Mouse (Mus musculus) heart, embryonic 16.5 days (tissue): ENCODE measurements at regions not wholly inside any gene's neighbourhood (a gene's known extent, or its start where the extent isn't known, plus 50 kb on each side); places are given as distances from the start of the nearest gene placed in this dataset.

ENCODE experiments used
- ATAC-seq: fragments of 200-750 bp; cut with Nextera tagmentation; replicated peaks from 2 replicates; pipeline ENCODE4 v1.8.0; 2017; ENCODE audit warnings: moderate number of reproducible peaks; ENCODE audit not compliant: insufficient read depth, low FRiP score; ENCODE audit errors: extremely low read depth
- H3K27ac ChIP-seq: fragments of 300-500 bp; sonication (generic); 2 replicates; pipeline ENCODE4 v1.5.1; 2014; ENCODE audit warnings: mild to moderate bottlenecking, low read length, control low read depth, moderate library complexity
- H3K27me3 ChIP-seq: fragments of 300-500 bp; sonication (generic); 2 replicates; pipeline ENCODE4 v1.6.1; 2014; ENCODE audit warnings: low read length, mixed read lengths; ENCODE audit not compliant: control insufficient read depth, insufficient read depth
- H3K36me3 ChIP-seq: fragments of 300-500 bp; sonication (generic); 2 replicates; pipeline ENCODE4 v1.6.1; 2014; ENCODE audit not compliant: control insufficient read depth, insufficient read depth
- H3K4me1 ChIP-seq: fragments of 300-500 bp; sonication (generic); 2 replicates; pipeline ENCODE4 v1.6.1; 2014; ENCODE audit warnings: low read length, mixed read lengths; ENCODE audit not compliant: control insufficient read depth, insufficient read depth
- H3K4me2 ChIP-seq: fragments of 300-500 bp; sonication (generic); 2 replicates; pipeline ENCODE4 v1.6.1; 2014; ENCODE audit warnings: low read depth, mild to moderate bottlenecking, control low read depth, low read length
- H3K4me3 ChIP-seq: fragments of 300-500 bp; sonication (generic); 2 replicates; pipeline ENCODE4 v1.5.1; 2014; ENCODE audit warnings: mild to moderate bottlenecking, control low read depth, low read length
- H3K9ac ChIP-seq: fragments of 300-500 bp; sonication (generic); 2 replicates; pipeline ENCODE4 v1.6.1; 2014; ENCODE audit warnings: low read length, control low read depth
- H3K9me3 ChIP-seq: fragments of 300-500 bp; sonication (generic); replicated peaks from 2 replicates; pipeline ENCODE4 v1.6.1; 2016; ENCODE audit warnings: low read length; ENCODE audit not compliant: control insufficient read depth
- WGBS: fragments of 180-500 bp; shearing (Covaris S2); extraction: QIAGEN DNeasy Blood & Tissue Kit; methylation state at CpG from one replicate; pipeline ENCODE4 v1.1.7; 2014; 5-methylcytosine and 5-hydroxymethylcytosine counted together

DNA sequence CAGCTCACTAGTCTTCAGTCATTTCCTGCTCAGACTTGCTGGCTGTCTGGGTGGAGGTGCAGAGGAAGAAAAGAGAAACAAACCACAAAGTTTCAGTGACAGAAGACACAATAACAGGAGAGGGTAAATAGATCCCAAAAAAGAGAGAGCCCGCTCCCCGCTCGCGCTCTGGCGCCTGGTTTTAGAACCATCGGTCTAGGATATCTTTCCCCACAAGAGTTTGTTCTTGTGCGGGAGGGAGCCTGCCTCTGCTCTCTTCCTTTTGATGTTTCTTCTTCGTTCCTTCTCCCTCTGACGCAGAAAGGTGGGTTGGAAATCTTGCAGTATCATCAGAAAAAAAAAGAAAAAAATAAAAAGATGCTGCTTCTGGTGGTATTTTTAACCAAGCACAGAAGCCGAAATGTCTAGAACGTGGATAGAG lies 71.3 kb upstream of the Zfp217 start:
- WGBS = 1% methylated on average over 11 of the region's 11 CpGs
- Histone ChIP-seq H3K27me3 (no peaks in the 10 kb centered on the region), H3K9me3 (peaks cover 6% of the 10 kb centered on the region), H3K4me3 (peak overlapping the region; percentile 58), H3K27ac (peak overlapping the region; percentile 70), H3K4me2 (peak overlapping the region; percentile 91), H3K9ac (peak overlapping the region; percentile 74), H3K4me1 (peaks cover 42% of the 10 kb centered on the region), H3K36me3 (no peaks in the 10 kb centered on the region)
- no peak for ATAC-seq

DNA sequence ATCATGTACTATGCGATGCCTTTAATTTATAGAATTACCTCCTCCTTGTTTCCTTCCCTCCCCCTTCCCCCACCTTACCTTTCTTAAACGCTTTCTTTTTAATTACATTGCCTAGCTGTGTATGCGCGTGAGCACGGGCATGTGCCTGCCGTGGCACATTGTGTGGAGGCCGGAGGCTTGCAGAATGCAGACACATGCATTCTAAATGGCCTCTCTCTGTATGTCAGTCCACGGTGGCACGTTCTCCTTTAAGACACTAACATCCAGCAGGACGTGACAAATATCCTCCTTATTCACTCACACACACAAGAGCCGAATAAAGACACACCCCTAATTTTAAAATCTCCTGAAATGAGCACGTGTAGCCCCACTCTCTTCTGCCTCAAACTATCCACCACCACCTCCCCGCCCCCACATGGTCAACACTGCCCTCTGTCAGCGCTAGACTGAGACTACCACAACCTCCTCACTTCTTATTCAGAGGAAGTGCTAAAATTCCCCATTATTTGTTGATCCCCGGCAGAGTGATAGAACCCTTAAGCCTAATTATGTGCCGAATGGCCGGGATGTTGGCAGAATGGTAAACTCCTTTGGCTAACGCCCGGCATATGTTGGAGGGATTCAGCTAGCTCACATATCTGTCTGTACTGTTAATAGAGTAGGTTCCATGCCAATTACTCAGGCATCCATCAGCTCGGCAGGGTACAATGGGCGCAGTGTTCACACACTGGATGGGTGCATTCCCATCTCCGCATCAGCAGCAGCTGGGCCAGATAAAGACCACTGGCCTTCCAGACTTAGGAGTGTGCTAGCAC lies 70.5 kb upstream of the Zfp217 start:
- peak overlapping the region; percentile 91 for H3K4me2 ChIP-seq
- H3K4me1 ChIP-seq = peaks cover 41% of the 10 kb centered on the region
- H3K27ac ChIP-seq = peak overlapping the region; percentile 70
- H3K9me3 ChIP-seq = peaks cover 6% of the 10 kb centered on the region
- no peaks in the 10 kb centered on the region for H3K27me3 ChIP-seq
- peak; percentile 51 for ATAC-seq
- peak overlapping the region; percentile 58 for H3K4me3 ChIP-seq
- 11% methylated on average over 22 of the region's 22 CpGs for WGBS
- H3K36me3 ChIP-seq = no peaks in the 10 kb centered on the region
- H3K9ac ChIP-seq = peak overlapping the region; percentile 74

DNA sequence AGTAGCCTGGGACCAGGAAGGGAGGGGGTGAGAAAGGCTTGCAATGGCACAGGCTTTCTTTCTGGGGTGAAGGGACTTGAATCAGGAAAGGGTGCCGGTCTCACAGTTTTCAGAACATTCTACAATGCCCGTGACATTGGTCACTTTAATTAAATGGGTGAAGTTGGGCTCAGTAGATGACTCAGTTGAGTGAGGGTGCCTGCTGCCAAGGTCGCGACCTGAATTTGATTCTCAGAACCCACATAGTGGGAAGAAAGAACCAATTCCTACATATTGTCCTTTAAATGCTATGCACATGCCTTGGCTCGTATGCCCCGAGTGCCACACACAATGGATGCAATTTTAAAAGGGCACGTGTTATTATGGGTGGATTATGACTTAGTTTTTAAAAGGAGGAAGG lies 68.4 kb upstream of the Zfp217 start:
- H3K9me3 ChIP-seq = peaks cover 6% of the 10 kb centered on the region
- ATAC-seq = no peak
- no peak overlapping the region for H3K27ac ChIP-seq
- H3K36me3 ChIP-seq = no peaks in the 10 kb centered on the region
- H3K4me1 ChIP-seq = peaks cover 24% of the 10 kb centered on the region
- H3K4me3 ChIP-seq = no peak overlapping the region
- no peak overlapping the region for H3K4me2 ChIP-seq
- 95% methylated on average over 7 of the region's 7 CpGs for WGBS
- no peak overlapping the region for H3K9ac ChIP-seq
- no peaks in the 10 kb centered on the region for H3K27me3 ChIP-seq

DNA sequence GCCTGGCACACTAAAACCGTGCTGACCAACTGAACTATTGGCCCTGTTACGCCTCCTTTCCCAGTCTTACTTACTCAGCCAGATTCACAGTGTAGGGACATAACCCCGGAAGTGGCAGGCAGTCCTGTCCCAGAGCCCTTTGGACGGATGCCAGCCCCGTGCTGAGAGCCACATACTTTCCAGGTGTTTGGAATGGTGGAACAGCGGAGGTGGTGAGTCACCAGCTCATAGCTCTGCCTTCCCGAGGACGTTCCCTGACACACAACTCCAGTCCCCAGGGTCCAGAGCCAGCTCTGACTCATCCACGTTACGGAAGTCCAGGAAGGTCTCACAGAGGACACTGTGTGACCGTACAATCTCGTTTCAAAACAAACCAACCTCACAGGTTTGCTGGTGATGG lies 61.2 kb upstream of the Zfp217 start:
- Histone ChIP-seq H3K27me3 (no peaks in the 10 kb centered on the region), H3K9ac (no peak overlapping the region), H3K27ac (peak overlapping the region; percentile 61), H3K4me1 (peaks cover 20% of the 10 kb centered on the region), H3K4me2 (peak overlapping the region; percentile 4; the same call in 1 of the 2 replicates), H3K36me3 (no peaks in the 10 kb centered on the region), H3K4me3 (no peak overlapping the region), H3K9me3 (no peaks in the 10 kb centered on the region)
- ATAC-seq = peak; percentile 74
- WGBS = 19% methylated on average over 12 of the region's 12 CpGs

DNA sequence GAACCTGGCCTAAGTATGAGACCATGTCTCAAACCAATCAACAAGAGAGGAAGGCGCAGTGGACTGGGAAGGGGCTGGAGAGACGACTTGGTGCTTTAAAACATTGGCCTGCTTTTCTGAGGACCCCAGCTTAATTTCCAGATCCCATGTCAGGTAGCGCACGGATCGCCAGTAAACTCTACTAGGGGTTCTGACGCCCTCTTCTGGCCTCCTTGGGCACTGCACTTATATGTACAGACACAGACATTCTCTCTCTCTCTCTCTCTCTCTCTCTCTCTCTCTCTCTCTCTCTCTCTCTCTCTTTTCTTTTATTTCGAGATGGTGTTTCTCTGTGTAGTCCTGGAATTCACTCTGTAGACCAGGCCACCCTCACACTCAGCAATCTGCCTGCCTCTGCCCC lies 60.0 kb upstream of the Zfp217 start:
- no peaks in the 10 kb centered on the region for H3K9me3 ChIP-seq
- WGBS = 80% methylated on average over 7 of the region's 7 CpGs
- H3K4me3 ChIP-seq = no peak overlapping the region
- H3K4me2 ChIP-seq = no peak overlapping the region
- no peaks in the 10 kb centered on the region for H3K36me3 ChIP-seq
- no peak overlapping the region for H3K27ac ChIP-seq
- H3K4me1 ChIP-seq = peaks cover 20% of the 10 kb centered on the region
- no peak overlapping the region for H3K9ac ChIP-seq
- no peak for ATAC-seq
- no peaks in the 10 kb centered on the region for H3K27me3 ChIP-seq

DNA sequence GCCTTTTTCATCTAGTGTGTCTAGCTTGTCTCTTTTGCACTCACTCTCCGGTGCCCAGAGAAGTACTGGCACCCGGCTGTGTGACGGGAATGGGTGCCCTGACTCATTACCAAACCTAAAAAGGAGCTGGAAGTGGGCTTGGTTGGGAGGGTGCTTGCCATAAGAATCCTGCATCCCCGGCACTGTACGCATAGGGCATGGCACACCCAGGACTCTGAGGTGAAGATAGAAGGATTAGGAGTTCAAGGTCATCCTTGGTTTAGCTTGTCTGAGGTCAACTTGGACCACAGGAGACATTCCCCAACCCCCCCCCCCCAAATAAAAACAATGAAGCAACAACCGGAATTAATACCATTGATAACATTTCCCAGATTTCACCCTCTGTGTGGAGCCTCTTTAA lies 59.5 kb upstream of the Zfp217 start:
- Histone ChIP-seq H3K27me3 (no peaks in the 10 kb centered on the region), H3K9ac (no peak overlapping the region), H3K36me3 (no peaks in the 10 kb centered on the region), H3K4me2 (no peak overlapping the region), H3K27ac (no peak overlapping the region), H3K9me3 (no peaks in the 10 kb centered on the region), H3K4me1 (peaks cover 20% of the 10 kb centered on the region), H3K4me3 (no peak overlapping the region)
- no peak for ATAC-seq
- 91% methylated on average over 6 of the region's 6 CpGs for WGBS

DNA sequence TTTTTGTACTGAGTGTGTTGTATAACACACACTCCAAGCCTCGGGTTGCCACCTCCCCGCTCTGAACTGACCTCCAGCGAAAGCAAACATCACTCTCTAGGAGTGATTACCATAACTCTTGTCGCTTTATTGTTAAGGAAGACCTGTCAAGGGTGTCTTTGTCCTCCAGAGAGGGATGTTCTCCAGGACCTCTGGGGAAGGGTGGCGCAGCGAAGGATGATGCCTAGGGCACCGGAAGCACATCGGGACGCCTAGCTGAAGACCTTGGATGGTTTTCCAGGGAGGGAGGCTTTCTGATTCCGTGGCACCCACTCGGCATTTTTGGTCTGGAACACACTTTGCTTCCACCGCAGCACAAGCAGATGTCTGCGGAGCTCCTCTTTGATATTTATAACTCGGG lies 59.0 kb upstream of the Zfp217 start:
- H3K27ac ChIP-seq = peak overlapping the region; percentile 30; the same call in 1 of the 2 replicates
- WGBS = 61% methylated on average over 14 of the region's 14 CpGs
- no peaks in the 10 kb centered on the region for H3K36me3 ChIP-seq
- H3K9me3 ChIP-seq = no peaks in the 10 kb centered on the region
- no peak overlapping the region for H3K4me2 ChIP-seq
- peaks cover 20% of the 10 kb centered on the region for H3K4me1 ChIP-seq
- H3K27me3 ChIP-seq = no peaks in the 10 kb centered on the region
- no peak overlapping the region for H3K4me3 ChIP-seq
- no peak overlapping the region for H3K9ac ChIP-seq
- no peak for ATAC-seq

DNA sequence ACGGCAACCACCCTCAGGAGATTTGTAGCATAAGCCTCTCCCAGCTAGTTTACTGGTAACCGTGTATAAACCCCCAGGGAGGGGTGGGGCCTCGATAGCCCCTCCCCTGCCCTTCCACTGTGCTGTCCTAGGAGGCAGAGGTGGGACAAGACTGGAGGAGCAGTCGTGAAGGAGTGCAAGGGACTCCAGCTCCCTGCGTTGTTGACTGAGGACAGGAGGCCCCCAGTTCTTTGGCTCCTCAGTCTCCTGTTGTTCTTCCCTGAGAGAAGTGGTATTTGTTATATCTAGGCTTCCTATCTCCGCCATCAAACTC lies 58.5 kb upstream of the Zfp217 start:
- 18% methylated on average over 6 of the region's 6 CpGs for WGBS
- no peak overlapping the region for H3K4me3 ChIP-seq
- no peaks in the 10 kb centered on the region for H3K36me3 ChIP-seq
- H3K27ac ChIP-seq = peak overlapping the region; percentile 30; the same call in 1 of the 2 replicates
- no peak for ATAC-seq
- no peaks in the 10 kb centered on the region for H3K27me3 ChIP-seq
- H3K4me2 ChIP-seq = no peak overlapping the region; the same call in 1 of the 2 replicates
- H3K9me3 ChIP-seq = no peaks in the 10 kb centered on the region
- peaks cover 20% of the 10 kb centered on the region for H3K4me1 ChIP-seq
- H3K9ac ChIP-seq = no peak overlapping the region

DNA sequence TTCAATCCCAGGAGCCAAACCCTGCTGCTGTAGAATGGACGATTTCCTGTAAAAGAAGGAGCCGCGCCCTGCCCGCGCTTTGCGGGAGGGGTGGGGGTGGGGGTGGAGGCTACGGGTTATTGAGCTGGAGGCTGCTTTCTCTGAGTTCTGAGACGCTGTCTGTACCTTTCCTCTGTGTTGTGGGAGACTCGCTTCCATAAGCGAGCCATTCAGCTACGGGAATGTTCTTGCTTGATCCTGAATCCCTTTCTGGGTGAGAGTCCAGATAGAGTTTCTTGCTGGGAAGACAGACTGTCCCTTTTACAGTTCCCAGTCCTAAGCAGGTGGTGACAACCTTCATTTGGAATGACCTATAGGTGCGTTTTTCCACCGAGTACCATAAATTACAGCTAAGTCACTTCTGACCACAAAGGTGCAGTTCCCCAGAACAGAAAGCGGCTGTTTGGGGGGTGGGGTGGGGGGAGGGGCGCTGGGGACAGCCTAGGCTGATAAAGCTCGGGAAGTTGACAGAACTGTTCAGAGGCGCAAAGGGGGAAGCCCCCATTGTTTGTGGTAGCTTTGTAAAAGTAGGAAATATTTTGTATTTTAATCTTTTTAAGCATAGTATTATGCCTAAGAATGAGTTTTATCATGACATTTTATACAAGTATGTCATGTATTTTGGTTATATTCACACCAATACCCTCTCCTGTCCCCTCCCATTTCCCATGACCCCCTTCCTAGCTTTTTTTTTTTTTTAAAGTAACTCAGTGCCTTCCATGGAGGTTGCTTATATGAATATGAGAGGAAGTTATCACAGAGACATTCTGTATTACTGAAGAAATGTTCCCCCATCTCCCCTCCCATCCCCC lies 57.9 kb upstream of the Zfp217 start:
- H3K4me1 ChIP-seq = peaks cover 20% of the 10 kb centered on the region
- no peaks in the 10 kb centered on the region for H3K27me3 ChIP-seq
- peak; percentile 38 for ATAC-seq
- H3K4me3 ChIP-seq = peak overlapping the region; percentile 56
- H3K9ac ChIP-seq = peak overlapping the region; percentile 76
- WGBS = 0% methylated on average over 17 of the region's 17 CpGs
- no peaks in the 10 kb centered on the region for H3K9me3 ChIP-seq
- peak overlapping the region; percentile 91 for H3K27ac ChIP-seq
- H3K36me3 ChIP-seq = no peaks in the 10 kb centered on the region
- peak overlapping the region; percentile 78 for H3K4me2 ChIP-seq
